Mouse (Mus musculus): Measurements from ENCODE around the gene Svep1.

DNA sequence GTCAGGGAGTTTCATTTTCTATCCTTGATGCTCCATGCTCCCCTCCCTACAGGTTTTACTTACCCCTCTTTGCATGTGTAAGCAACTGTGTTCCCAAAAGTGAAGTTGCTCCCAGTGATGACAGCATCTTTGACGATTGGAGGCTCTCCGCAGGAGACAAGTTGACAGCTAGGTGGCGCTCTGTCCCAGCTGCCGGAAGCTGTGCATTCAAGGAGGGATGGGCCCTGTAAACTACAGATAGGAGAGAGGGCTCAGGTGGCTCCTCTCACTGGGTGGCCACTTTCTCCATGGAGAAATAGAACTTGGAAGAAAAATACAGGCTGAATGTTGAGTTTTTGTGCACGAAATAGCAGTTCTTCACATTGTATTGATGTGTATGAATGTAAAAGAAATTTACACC is 124.1 kb downstream of the Svep1 start:
- TF ChIP-seq MAX (IDR thresholded peaks at IDR 0.05; ENCODE audit: low read length) (no peak), ETS1 (IDR thresholded peaks at IDR 0.05; ENCODE audit: low read depth, low read length) (no peak), CHD2 (IDR thresholded peaks at IDR 0.05; ENCODE audit: low read length) (no peak), RCOR1 (IDR thresholded peaks at IDR 0.05; ENCODE audit: low read depth, low read length) (no peak), CTCF (IDR thresholded peaks at IDR 0.05 in 2 of 3, conservative IDR thresholded peaks at IDR 0.05 in 1 of 3; ENCODE audit: control insufficient read depth in 1 of 3, insufficient read depth in 1 of 3, low read depth in 2 of 3, low read length in 3 of 3, poor library complexity in 1 of 3, severe bottlenecking in 1 of 3) (peak; percentile 72 to 89 (median 83)), ZC3H11A (IDR thresholded peaks at IDR 0.05; ENCODE audit: low read depth, low read length) (peak; percentile 39; the same call in 1 of the 2 replicates), ZMIZ1 (IDR thresholded peaks at IDR 0.05; ENCODE audit: low read depth, low read length) (no peak), POLR2A (IDR thresholded peaks at IDR 0.05; ENCODE audit: control insufficient read depth in 1 of 2, insufficient read depth in 1 of 2, low read depth in 1 of 2, low read length in 2 of 2, poor library complexity in 1 of 2) (no peak), MYC (IDR thresholded peaks at IDR 0.05; ENCODE audit: low read depth, low read length) (no peak), KAT2A (conservative IDR thresholded peaks at IDR 0.05; ENCODE audit: low read depth, low read length) (no peak)

All from MEL (cell line).